Mouse (Mus musculus) frontal cortex, adult 2 months (tissue): ENCODE results near the gene Gm8159. TPM values are rescaled to one million over a fixed set of nuclear protein-coding genes. Genes with fewer than 3 reads are reported as not detected.
"Not testable (repeated sequence)": the region's sequence is repeated elsewhere in the genome, so short reads cannot be mapped to it uniquely, and the experiment has no call there.

ENCODE experiments used
- DNase-seq, 2 experiments: peaks; one replicate each; pipeline ENCODE4 v3.0.0; 2022; ENCODE audit warnings: low spot score in 1 of 2; ENCODE audit errors: extremely low spot score in 1 of 2
- polyA plus RNA-seq: library from polyadenylated mRNA; depleted of rRNA; stranded (reverse); fragments of >200 nt; gene quantifications from 2 replicates; pipeline ENCODE4 v1.2.3, GENCODE M21; 2012; rRNA removed

Gene Gm8159
- 0.08 and 0.24 TPM in 2 replicates for polyA plus RNA-seq

DNA sequence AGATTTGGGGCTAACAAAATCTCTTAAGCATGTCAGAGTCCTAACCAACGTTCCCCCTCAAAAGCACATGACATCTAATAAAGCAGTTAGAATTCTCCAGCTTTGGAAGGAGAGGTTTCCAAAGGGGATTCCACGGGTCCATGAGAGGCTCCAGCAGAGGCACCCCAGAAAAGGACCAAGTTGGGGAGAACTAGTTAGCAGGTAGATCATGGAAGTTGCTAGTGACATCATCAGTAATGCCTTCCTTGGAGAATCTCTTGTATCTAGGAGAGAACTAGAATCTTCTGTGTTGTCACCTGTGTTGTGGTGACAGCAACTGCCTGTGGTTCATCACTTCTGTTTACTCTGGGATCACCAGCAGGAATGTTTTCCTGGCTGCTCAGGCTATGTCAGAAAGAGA is at the start of gene Gm8159:
Gene Gm8159, plus strand, starts transcription at position 301 of the 400 bp plus-strand sequence.
- not testable (repeated sequence) for DNase-seq

DNA sequence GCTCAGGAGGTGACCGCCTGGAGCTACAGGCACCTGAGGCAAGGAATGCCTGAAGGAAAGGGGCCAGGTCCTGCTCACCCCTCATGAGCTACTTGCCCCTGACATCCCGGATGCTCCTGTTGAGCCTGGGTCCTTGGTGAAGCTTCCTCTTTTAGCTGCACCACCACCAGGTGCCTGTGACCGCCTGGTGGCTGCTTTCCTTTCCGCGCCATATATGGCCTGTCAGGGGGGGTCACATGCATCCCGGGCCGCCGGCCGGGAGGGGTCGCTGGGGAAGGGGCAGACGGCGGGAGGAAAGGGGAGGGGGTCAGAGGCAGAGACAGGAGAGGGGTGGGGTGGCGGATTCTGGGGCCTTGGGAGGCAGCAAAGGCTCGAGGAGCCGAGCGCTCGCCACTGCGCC is 17.2 kb downstream of the Gm8159 start:
- DNase-seq, result peak in 1 of 2 experiments; percentile 15

DNA sequence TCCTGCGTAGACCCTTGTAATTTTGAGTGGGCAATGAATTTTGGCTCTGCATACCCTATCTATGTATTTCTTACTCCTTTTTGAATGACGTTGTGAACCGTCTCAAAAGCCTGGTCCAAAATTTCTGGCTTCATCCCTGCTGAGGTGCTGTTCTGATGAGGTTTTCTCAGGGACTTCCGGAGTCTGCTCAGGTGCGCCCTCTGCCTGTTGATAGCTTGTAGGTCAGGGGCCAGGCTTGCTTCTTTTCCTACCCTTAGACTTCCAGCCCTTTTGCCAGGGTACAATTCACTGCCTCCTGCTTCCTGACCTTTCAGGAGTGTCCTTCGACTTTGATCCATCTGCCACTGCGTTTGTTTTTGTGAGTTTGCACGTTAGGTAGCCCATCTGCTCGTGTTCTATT is 18.2 kb downstream of the Gm8159 start:
- peak in 1 of 2 experiments; percentile 65 for DNase-seq

DNA sequence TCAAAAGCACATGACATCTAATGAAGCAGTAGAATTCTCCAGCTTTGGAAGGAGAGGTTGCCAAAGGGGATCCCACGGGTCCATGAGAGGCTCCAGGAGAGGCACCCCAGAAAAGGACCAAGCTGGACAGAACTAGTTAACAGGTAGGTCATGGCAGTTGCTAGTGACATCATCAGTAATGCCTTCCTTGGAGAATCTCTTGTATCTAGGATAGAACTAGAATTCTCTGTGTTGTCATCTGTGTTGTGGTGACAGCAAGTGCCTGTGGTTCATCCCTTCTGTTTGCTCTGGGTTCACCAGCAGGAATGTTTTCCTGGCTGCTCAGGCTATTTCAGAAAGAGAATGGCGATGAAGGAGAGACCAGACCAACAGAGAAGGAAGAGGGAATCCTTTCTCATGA is 31.7 kb downstream of the Gm8159 start, which contains the start of gene Gm3239:
Gene Gm3239, plus strand, starts transcription at position 301 of the 400 bp plus-strand sequence.
- DNase-seq, result not testable (repeated sequence)

Other genes with a start within 250 kb of the Gm8159 start
- gene Gm3159, start 234.8 kb upstream of the Gm8159 start, polyA plus RNA-seq, result 0.04 TPM in 1 of 2 replicates, not detected in the other
- gene Gm3164, start 216.9 kb upstream of the Gm8159 start, polyA plus RNA-seq, result 0.14 and 0.46 TPM in 2 replicates
- gene Gm3173, start 201.4 kb upstream of the Gm8159 start, polyA plus RNA-seq, result 0.86 and 0.92 TPM in 2 replicates
- gene Gm3182, start 150.6 kb upstream of the Gm8159 start, polyA plus RNA-seq, result not detected in 2 replicates
- gene Gm3047, start 76.9 kb upstream of the Gm8159 start, polyA plus RNA-seq, result not detected in 2 replicates
- 0.36 and 0.42 TPM in 2 replicates for gene Gm3239, start 31.8 kb downstream of the Gm8159 start, polyA plus RNA-seq
- gene Gm7876, start 76.9 kb downstream of the Gm8159 start, polyA plus RNA-seq, result not detected in 2 replicates
- gene Gm3252, start 94.4 kb downstream of the Gm8159 start, polyA plus RNA-seq, result 0.86 and 1.1 TPM in 2 replicates
- gene Gm9602, start 144.0 kb downstream of the Gm8159 start, polyA plus RNA-seq, result not detected in 2 replicates
- gene Gm3269, start 205.8 kb downstream of the Gm8159 start, polyA plus RNA-seq, result not detected in 2 replicates
- 0.90 TPM in 1 of 2 replicates, not detected in the other for gene Gm3264, start 223.2 kb downstream of the Gm8159 start, polyA plus RNA-seq